Mouse (Mus musculus): ENCODE data around the gene Eppin.

- no peak for TF ChIP-seq CTCF (IDR thresholded peaks at IDR 0.05)
- TF ChIP-seq POLR2A (IDR thresholded peaks at IDR 0.05; ENCODE audit: insufficient read depth, low read depth, low read length), result no peak
Measured at GRCm38 (mm10) chr2:164562391-164563188, 30.8 kb downstream of the Eppin start, which contains the start of gene Wfdc2.
